Mouse (Mus musculus): ENCODE results near the gene Fip1l1. TPM values are rescaled to one million over a fixed set of nuclear protein-coding genes. Genes with fewer than 3 reads are reported as not detected.

Fip1l1 gene
- total RNA-seq, 2 experiments from 2014 or later: 73.4 to 130 TPM

Other genes with a start within 250 kb of the Fip1l1 start
- gene Scfd2, start 3.7 kb upstream of the Fip1l1 start, total RNA-seq (2014; fragmentation: Nextera tagmentation): 25.5 and 48.6 TPM in 2 replicates
- 24.7 and 29.9 TPM in 2 replicates for gene Scfd2, start 3.7 kb upstream of the Fip1l1 start, total RNA-seq (2017)
- not detected in 2 replicates for gene Lnx1, start 167.5 kb downstream of the Fip1l1 start, total RNA-seq (2014; fragmentation: Nextera tagmentation)
- 0.05 and 0.26 TPM in 2 replicates for gene Lnx1, start 167.5 kb downstream of the Fip1l1 start, total RNA-seq (2017)

Data from granulocyte monocyte progenitor cell, adult 5-6 weeks (primary cell).